Mouse (Mus musculus) liver, adult 2 months (tissue): Measurements from ENCODE around the gene Trpv5.

Experiments used
- CTCF ChIP-seq: fragments of 200-500 bp; IDR thresholded peaks from 2 replicates; pipeline ENCODE4 v1.5.1; 2011; ENCODE audit warnings: low read depth, low read length, control low read depth
- POLR2A ChIP-seq: fragments of 200-500 bp; IDR thresholded peaks from 2 replicates; pipeline ENCODE4 v1.6.1; 2011; ENCODE audit warnings: low read length, control low read depth; ENCODE audit not compliant: insufficient read depth; ENCODE audit errors: extremely low read depth

DNA sequence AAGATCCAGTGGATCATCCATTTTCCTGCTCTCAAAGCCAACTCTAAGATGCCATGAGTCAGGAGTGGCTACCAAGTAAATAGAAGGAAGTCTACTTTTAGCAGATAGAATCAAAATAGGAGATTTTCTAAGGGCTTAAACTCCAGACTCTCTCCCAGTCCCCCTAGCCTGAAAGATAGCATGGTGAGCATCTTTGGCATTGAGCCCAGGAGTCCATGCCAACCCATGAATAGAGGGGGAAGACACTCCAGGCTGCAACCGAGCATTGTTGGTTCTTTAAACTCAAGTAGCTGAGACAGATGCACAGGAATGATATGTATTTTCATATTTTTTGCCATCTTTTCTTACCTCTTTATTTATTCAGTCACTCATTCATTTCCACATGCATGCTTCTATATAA is 45.4 kb downstream of the Trpv5 start:
- TF ChIP-seq POLR2A (no peak), CTCF (no peak)
